Mouse (Mus musculus) cerebellum, adult (tissue): ENCODE measurements at regions not wholly inside any gene's neighbourhood (a gene's known extent, or its start where the extent isn't known, plus 50 kb on each side); places are given as distances from the start of the nearest gene placed in this dataset.

Experiments
- ATAC-seq: cut with Nextera tagmentation; 2 replicates; pipeline ENCODE4 v1.9.2; 2017; ENCODE audit warnings: mild to moderate bottlenecking, moderate library complexity, mixed read lengths; ENCODE audit not compliant: insufficient number of reproducible peaks, low FRiP score, low TSS enrichment

- ATAC-seq: peak; percentile 96
Observed at GRCm38 (mm10) chr9:79346371-79347096, 372.1 kb downstream of the Col12a1 start.

- ATAC-seq: no peak
Observed at GRCm38 (mm10) chr9:79392020-79392419, 326.6 kb downstream of the Col12a1 start.

- ATAC-seq: no peak
Observed at GRCm38 (mm10) chr9:79414989-79415388, 303.6 kb downstream of the Col12a1 start.

GRCm38 (mm10) chr9:79430417-79430816 is 288.2 kb downstream of the Col12a1 start:
- peak; percentile 68 for ATAC-seq

- ATAC-seq: no peak
Observed at GRCm38 (mm10) chr9:79437636-79438035, 281.0 kb downstream of the Col12a1 start.

- ATAC-seq: no peak
Observed at GRCm38 (mm10) chr9:79439233-79439960, 279.2 kb downstream of the Col12a1 start.

- no peak for ATAC-seq
Observed at GRCm38 (mm10) chr9:79455226-79455625, 263.4 kb downstream of the Col12a1 start.

- no peak for ATAC-seq
Observed at GRCm38 (mm10) chr9:79479118-79479517, 239.5 kb downstream of the Col12a1 start.

GRCm38 (mm10) chr9:79500253-79500652 is 218.4 kb downstream of the Col12a1 start:
- no peak for ATAC-seq

GRCm38 (mm10) chr9:79502034-79502433 is 216.6 kb downstream of the Col12a1 start:
- ATAC-seq: no peak

GRCm38 (mm10) chr9:79516384-79516783 is 202.2 kb downstream of the Col12a1 start:
- ATAC-seq: no peak

GRCm38 (mm10) chr9:79517461-79517860 is 201.2 kb downstream of the Col12a1 start:
- ATAC-seq: no peak

- ATAC-seq: no peak
Observed at GRCm38 (mm10) chr9:79518640-79519039, 200.0 kb downstream of the Col12a1 start.

- ATAC-seq: no peak
Observed at GRCm38 (mm10) chr9:79520498-79520897, 198.1 kb downstream of the Col12a1 start.

GRCm38 (mm10) chr9:79523054-79523453 is 195.6 kb downstream of the Col12a1 start:
- no peak for ATAC-seq

- no peak for ATAC-seq
Observed at GRCm38 (mm10) chr9:79525000-79525399, 193.6 kb downstream of the Col12a1 start.

GRCm38 (mm10) chr9:79526390-79526789 is 192.2 kb downstream of the Col12a1 start:
- no peak for ATAC-seq

GRCm38 (mm10) chr9:79527331-79527730 is 191.3 kb downstream of the Col12a1 start:
- ATAC-seq: no peak
